Mouse (Mus musculus): ENCODE data around the gene Arhgef12. TPM values are rescaled to one million over a fixed set of nuclear protein-coding genes. Genes with fewer than 3 reads are reported as not detected.
"Not testable (repeated sequence)": the region's sequence is repeated elsewhere in the genome, so short reads cannot be mapped to it uniquely, and the experiment has no call there.

Arhgef12 gene
- 7.8 and 11.5 TPM in 2 replicates for polyA plus RNA-seq (2012; rRNA removed)

DNA sequence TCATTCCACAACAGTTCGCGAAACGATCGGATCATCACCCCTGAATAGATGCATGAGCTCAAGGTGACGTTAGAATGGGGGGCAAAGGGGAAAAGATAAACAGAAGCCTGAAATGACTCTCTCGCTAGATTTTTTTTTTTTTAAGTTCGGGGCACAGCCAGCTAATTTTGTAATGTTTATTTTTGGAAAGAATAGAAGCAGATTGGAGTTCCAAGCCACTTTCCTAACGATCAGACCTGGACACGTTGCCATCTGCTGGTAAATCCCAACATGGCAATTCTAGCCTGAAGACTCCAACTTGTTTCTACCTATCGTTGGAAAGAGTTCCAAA lies at the start of gene Arhgef12:
Arhgef12 (minus strand) TSS at position 53 of the 331 bp plus-strand sequence.
- 11% methylated on average over 10 of the region's 10 CpGs for WGBS
- DNase-seq (ENCODE audit: low read depth, low spot score): peak; percentile 44

- WGBS: 70% methylated on average over 6 of the region's 6 CpGs
These were observed 48.9 kb upstream of the Arhgef12 start for GRCm38 (mm10) chr9:43155960-43156359.

DNA sequence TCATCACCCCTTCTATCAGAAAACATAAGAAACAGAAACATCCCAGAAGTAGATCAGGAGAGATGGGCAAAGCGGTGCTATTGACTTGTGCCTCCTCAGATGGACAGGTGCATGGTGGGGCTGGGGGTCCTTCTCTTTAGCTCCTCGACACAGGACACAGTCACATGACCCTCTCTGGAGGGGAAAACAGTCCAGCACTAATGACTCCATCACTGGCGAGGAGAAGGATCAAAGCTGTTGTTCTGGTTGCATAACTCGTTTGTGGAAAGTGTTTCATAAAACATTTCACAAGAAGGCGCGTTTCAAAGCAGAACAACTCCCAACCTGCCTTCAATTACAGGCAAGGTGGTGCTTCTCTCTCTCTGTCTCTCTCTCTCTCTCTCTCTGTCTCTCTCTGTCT lies 44.7 kb upstream of the Arhgef12 start:
- 47% methylated on average over 6 of the region's 6 CpGs for WGBS
- DNase-seq (ENCODE audit: low read depth, low spot score): no peak

More at GRCm38 (mm10) chr9:43155960-43156359, 48.9 kb upstream of the Arhgef12 start:
- DNase-seq (ENCODE audit: low read depth, low spot score): no peak

- WGBS: 28% methylated on average over 9 of the region's 9 CpGs
- no peak for DNase-seq (ENCODE audit: low read depth, low spot score)
These were observed 43.9 kb upstream of the Arhgef12 start for GRCm38 (mm10) chr9:43150957-43151356.

DNA sequence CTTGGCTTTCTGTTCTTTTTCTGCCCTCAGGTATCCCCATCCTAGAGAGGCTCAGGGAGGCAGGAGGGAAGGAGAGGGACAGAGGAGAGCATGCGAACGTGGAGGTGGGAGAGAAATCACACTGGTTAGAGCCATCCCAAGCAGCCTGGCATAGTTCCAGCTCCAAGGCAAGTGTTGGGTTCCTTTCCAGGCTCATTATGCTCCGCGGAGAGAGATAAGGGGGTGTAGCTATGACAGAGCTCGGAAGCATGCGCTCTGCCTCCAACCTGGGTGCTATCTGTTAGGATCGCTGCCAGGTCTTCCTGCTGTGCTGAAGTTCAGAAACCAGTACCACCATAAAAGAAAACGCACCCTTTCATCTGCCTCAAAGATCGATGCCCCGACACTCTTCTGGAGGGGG lies 43.0 kb upstream of the Arhgef12 start:
- DNase-seq (ENCODE audit: low read depth, low spot score): peak; percentile 29

DNA sequence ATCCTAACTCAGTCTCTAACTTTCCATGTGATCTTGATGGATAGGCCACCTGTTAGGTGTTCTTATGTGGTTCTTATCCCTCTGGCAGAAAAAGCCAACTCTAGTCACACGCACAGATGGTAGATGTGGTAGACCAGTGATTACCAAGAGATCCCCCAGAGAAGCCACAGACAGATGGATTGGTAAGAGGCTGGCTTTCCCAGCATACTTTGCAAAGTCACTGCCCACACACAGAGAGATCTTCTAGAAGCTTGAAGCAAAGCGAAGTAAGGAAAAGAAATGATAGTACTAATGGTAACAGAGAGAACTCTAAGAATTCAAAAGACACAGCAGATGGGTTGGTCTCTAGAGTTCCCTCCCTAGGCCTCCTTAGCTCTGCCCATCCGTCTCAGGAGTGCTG lies 42.5 kb upstream of the Arhgef12 start:
- no peak for DNase-seq (ENCODE audit: low read depth, low spot score)

More for the DNA sequence above, 43.0 kb upstream of the Arhgef12 start:
- 19% methylated on average over 10 of the region's 10 CpGs for WGBS

GRCm38 (mm10) chr9:43145196-43145595 lies 38.2 kb upstream of the Arhgef12 start:
- 87% methylated on average over 4 of the region's 4 CpGs for WGBS

More for the DNA sequence above, 42.5 kb upstream of the Arhgef12 start:
- 85% methylated on average over 3 of the region's 3 CpGs for WGBS

GRCm38 (mm10) chr9:43144206-43144810 lies 37.3 kb upstream of the Arhgef12 start:
- WGBS: 47% methylated on average over 12 of the region's 12 CpGs
- DNase-seq (ENCODE audit: low read depth, low spot score): no peak

More at GRCm38 (mm10) chr9:43145196-43145595, 38.2 kb upstream of the Arhgef12 start:
- no peak for DNase-seq (ENCODE audit: low read depth, low spot score)

DNA sequence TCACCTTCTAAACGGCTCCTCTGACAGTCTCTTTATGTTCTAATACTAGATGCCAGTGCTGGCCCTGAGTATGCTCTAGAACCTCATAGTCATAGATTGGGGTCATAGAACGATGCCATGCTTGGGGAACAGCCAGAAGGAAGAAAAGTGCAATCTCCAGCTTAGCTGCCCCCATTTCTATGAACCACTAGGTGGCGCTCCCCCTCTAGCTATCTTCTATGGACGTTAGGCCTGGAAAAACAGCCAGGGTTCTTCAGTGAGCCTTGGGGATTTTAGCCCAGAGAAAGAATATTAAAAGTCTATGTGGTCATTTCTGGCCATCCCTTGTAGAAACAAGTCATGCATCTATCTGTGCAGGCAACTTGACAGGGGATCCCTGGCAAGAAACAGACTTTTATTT lies 34.8 kb upstream of the Arhgef12 start:
- WGBS: 0% methylated on average over 4 of the region's 4 CpGs
- peak; percentile 42 for DNase-seq (ENCODE audit: low read depth, low spot score)

- WGBS: 74% methylated on average over 3 of the region's 3 CpGs
- DNase-seq (ENCODE audit: low read depth, low spot score): no peak
These were observed 26.5 kb upstream of the Arhgef12 start for GRCm38 (mm10) chr9:43133525-43133924.

DNA sequence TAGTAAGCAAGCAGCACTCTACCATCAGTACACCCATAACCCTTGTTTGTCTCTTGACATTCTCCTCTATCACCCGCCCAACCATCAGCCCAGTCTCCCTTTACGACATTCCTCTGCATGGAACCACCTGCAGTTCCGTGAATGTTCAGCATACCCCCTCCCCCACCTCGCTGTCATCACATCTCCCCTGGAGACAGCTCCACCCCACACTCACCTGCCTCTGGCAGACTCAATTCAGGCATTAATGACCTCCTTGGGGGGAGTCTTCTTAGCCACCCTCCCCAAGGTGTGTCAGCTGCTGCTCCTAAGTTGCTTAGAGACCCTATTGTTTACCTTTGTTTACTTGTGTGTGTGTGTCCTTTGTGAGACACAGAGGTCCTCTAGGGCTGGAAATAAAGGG lies 25.3 kb upstream of the Arhgef12 start:
- no peak for DNase-seq (ENCODE audit: low read depth, low spot score)
- WGBS: 24% methylated on average over 4 of the region's 4 CpGs

DNA sequence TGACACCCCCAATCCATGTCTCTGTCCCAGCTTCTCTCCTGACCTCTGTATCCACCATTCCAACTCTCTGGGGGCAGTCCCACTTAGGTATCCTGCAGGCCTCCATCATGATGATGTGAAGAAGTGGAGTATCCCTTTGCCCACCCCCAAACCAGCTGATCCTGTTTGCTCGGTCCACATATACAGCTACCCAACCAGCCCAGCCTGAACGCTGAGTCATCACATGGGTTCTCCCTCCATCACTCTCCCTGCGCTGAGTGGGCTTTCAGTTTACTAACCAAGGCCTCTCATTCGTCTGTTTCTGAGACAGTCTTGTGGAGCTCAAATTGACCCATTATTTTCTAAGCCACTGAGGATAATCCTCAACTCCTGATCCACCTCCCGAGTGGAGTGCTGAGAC lies 24.9 kb upstream of the Arhgef12 start:
- DNase-seq (ENCODE audit: low read depth, low spot score): no peak
- WGBS: 51% methylated on average over 5 of the region's 5 CpGs

DNA sequence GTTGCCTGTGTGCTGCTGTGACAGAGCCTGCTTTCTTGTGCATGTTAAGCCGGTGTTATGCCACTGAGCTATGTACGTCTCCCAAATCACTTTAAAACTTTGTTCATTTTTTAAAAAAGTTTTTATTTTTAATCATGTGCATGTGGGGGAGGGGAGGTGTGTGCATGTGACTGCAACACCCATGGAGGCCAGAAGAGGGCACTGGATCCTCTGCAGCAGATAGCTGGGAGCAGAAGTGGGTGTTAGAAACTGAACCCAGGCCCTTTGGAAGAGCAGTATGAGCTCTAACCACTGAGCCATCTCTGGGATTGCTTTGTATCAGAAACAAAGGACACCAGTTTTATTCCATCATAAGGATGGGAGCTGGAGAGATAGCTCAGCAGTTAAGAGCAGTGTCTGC lies 23.6 kb upstream of the Arhgef12 start:
- WGBS: 95% methylated on average over 2 of the region's 2 CpGs
- no peak for DNase-seq (ENCODE audit: low read depth, low spot score)

- WGBS: 56% methylated on average over 10 of the region's 10 CpGs
- no peak for DNase-seq (ENCODE audit: low read depth, low spot score)
These were observed 20.2 kb upstream of the Arhgef12 start for GRCm38 (mm10) chr9:43127101-43127787.

- WGBS: 28% methylated on average over 1 of the region's 1 CpGs
- no peak for DNase-seq (ENCODE audit: low read depth, low spot score)
These were observed 15.3 kb upstream of the Arhgef12 start for GRCm38 (mm10) chr9:43122379-43122778.

GRCm38 (mm10) chr9:43121948-43122347 lies 14.9 kb upstream of the Arhgef12 start:
- 81% methylated on average over 2 of the region's 2 CpGs for WGBS

GRCm38 (mm10) chr9:43116997-43117336 lies 9.9 kb upstream of the Arhgef12 start:
- 67% methylated on average over 6 of the region's 6 CpGs for WGBS
- no peak for DNase-seq (ENCODE audit: low read depth, low spot score)

More at GRCm38 (mm10) chr9:43121948-43122347, 14.9 kb upstream of the Arhgef12 start:
- DNase-seq (ENCODE audit: low read depth, low spot score): not testable (repeated sequence)

DNA sequence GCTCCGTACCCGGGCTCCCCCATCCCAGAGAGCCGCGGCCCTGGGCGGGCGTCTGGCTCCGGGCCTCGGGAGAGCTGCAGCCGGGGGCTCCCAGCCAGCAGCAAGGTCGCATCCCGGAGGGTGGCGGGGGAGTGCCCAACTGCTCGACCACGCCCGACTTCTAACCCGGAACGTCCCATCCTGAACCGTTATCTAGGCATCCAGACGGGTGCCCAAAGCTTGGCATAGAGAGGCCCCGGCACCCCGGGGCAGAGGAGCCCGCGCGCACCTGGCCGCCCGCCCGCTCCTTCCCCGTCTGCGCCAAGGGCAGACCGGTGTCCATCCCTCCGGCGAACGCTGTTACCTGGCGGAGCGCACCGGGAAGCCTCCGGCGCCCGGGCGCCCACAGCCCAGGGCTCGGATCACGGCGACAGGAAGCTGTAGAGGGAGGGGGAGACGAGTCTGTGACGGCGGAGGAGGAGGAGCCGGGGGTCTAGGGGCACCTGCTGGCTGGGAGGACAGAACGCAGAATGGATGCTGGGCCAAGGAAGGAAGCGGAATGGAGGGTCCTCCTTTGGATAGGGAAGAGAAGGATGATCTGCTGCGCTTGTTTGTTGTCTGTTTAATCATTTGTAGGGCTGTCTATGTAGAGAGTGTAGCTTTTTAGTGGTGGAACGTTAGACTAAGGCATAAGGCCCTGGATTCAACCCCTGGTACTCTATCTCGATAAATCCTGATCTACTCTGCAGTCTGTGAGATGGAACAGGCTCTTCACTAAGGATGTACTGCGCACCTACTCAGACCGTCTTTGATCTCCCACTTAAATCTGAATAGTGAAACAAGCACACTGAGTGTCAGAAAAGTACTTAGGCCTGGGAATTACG lies 9.3 kb upstream of the Arhgef12 start, which contains the start of gene Tmem136:
Tmem136 (minus strand) TSS at position 437 of the 863 bp plus-strand sequence.
- 6% methylated on average over 55 of the region's 55 CpGs for WGBS

DNA sequence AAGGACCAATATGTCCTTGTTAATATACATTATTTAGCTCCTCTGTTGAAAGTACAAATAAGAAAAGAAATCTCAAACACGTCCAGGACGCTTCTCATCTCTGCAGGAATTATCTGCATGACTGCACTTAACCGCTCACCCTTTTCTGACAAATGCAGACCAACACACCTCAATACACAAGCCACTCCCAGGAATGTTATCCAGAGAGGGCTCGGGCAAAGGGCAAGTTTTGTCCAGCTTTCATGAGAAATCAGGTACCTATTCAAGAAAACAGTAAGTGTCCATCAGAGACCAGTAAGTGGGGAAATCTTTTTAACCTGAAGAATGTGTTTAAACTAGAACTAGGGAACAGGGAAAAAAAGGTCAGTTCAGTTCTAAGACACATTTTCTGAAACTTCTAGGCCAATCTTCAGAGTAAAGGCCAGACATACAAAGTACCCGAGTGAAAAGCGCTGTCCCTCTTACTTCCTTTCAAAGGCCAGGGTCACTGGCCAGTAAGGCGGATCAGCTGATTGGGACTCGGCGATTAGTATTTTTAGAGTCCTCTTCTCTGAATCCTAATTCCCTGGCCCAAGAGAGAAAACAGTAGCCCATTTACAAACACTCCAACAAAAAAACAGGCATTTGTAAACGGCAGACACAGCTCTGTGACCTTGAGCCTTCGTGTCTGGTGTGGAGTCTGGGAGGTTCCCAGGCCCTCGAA lies 8.5 kb upstream of the Arhgef12 start:
- WGBS: 27% methylated on average over 12 of the region's 12 CpGs
- DNase-seq (ENCODE audit: low read depth, low spot score): no peak

More for the DNA sequence above, 9.3 kb upstream of the Arhgef12 start, which contains the start of gene Tmem136:
- DNase-seq (ENCODE audit: low read depth, low spot score): no peak

DNA sequence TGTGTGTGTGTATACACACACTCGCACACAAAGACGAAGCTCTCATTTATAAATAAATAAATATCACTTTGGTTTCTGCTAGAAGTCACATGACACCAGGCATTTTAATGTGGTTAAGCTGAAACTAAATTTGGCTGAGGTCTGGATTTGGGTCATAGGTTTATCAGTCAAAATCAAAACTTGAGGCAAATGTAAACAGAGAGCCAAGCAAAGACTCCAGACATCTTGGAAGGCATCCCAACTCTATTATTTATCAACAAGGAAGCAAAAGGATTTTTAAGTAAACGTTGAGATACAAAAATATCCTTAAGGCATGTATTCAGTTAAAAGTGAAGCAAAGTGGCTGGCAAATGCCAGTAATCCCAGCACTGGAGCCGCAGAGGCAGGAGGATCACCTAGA lies 7.8 kb upstream of the Arhgef12 start:
- 52% methylated on average over 4 of the region's 4 CpGs for WGBS
- no peak for DNase-seq (ENCODE audit: low read depth, low spot score)

Measured in large intestine, adult 2 months (tissue).